Mouse (Mus musculus): ENCODE data around the gene Thap12. TPM values are rescaled to one million over a fixed set of nuclear protein-coding genes. Genes with fewer than 3 reads are reported as not detected.
A peak's percentile ranks its signal among the peaks of the same experiment; 100 is the strongest.

The Thap12 gene
- total RNA-seq (2012; rRNA removed) (29.6 and 37.4 TPM in 2 replicates), total RNA-seq (2014; rRNA removed) (92.9 and 102 TPM in 2 replicates), polyA plus RNA-seq (2012; ENCODE audit: insufficient read length, low read depth) (60.7 and 70.1 TPM in 2 replicates)

GRCm38 (mm10) chr7:98702283-98703240, at the start of gene Thap12:
TSS of gene Thap12 (plus strand) at chr7:98703103.
- TF ChIP-seq NELFE (IDR thresholded peaks at IDR 0.05; ENCODE audit: low read depth, low read length), result peak; percentile 92
- TF ChIP-seq SIN3A (IDR thresholded peaks at IDR 0.05; ENCODE audit: low read length), result peak; percentile 82
- peak; percentile 81 for TF ChIP-seq POLR2AphosphoS2 (IDR thresholded peaks at IDR 0.05; ENCODE audit: low read depth, low read length)
- peak; percentile 78 for TF ChIP-seq ZMIZ1 (IDR thresholded peaks at IDR 0.05; ENCODE audit: low read depth, low read length)
- no peak for TF ChIP-seq ZNF384 (IDR thresholded peaks at IDR 0.05; ENCODE audit: low read depth, low read length)
- TF ChIP-seq ELF1 (IDR thresholded peaks at IDR 0.05; ENCODE audit: low read depth, low read length), result peak; percentile 57; the same call in 1 of the 2 replicates
- no peak for TF ChIP-seq JUND (conservative IDR thresholded peaks at IDR 0.05; ENCODE audit: low read depth, low read length)
- peak; percentile 40 for TF ChIP-seq BHLHE40 (IDR thresholded peaks at IDR 0.05; ENCODE audit: low read depth, low read length)
- TF ChIP-seq MXI1 (IDR thresholded peaks at IDR 0.05; ENCODE audit: low read depth, low read length), result peak; percentile 78
- TF ChIP-seq CHD1 (IDR thresholded peaks at IDR 0.05; ENCODE audit: low read depth, low read length), result peak; percentile 86; the same call in 1 of the 2 replicates
- peak in 1 of 2 experiments; percentile 67; a peak in 2 of 4 replicates for TF ChIP-seq CTCF (conservative IDR thresholded peaks at IDR 0.05 in 1 of 2, IDR thresholded peaks at IDR 0.05 in 1 of 2; ENCODE audit: low read depth in 2 of 2, low read length in 2 of 2)
- peak; percentile 75 for TF ChIP-seq MAZ (IDR thresholded peaks at IDR 0.05; ENCODE audit: low read depth, low read length)
- TF ChIP-seq ETS1 (conservative IDR thresholded peaks at IDR 0.05; ENCODE audit: low read depth, low read length), result no peak
- peak; percentile 81 for TF ChIP-seq TBP (conservative IDR thresholded peaks at IDR 0.05; ENCODE audit: low read depth, low read length)
- no peak; the same call in 1 of the 2 replicates for TF ChIP-seq MEF2A (IDR thresholded peaks at IDR 0.05; ENCODE audit: borderline replicate concordance, low read depth, low read length)
- no peak for TF ChIP-seq MAFK (IDR thresholded peaks at IDR 0.05; ENCODE audit: insufficient replicate concordance, low read length)
- TF ChIP-seq KAT2A (IDR thresholded peaks at IDR 0.05; ENCODE audit: insufficient replicate concordance, low read length), result no peak
- TF ChIP-seq MYC (IDR thresholded peaks at IDR 0.05; ENCODE audit: low read depth, low read length), result peak; percentile 70; the same call in 1 of the 2 replicates
- peak; percentile 93 for TF ChIP-seq POLR2A (IDR thresholded peaks at IDR 0.05; ENCODE audit: low read depth, low read length)
- TF ChIP-seq NRF1 (IDR thresholded peaks at IDR 0.05; ENCODE audit: low read depth, low read length), result peak; percentile 98
- no peak for TF ChIP-seq RCOR1 (conservative IDR thresholded peaks at IDR 0.05; ENCODE audit: low read depth, low read length)
- no peak for TF ChIP-seq JUN (IDR thresholded peaks at IDR 0.05; ENCODE audit: insufficient read depth, low read depth, low read length)
- no peak for TF ChIP-seq USF1 (IDR thresholded peaks at IDR 0.05; ENCODE audit: low read depth, low read length)
- no peak for TF ChIP-seq USF2 (conservative IDR thresholded peaks at IDR 0.05; ENCODE audit: low read depth, low read length)
- no peak for TF ChIP-seq ZC3H11A (IDR thresholded peaks at IDR 0.05; ENCODE audit: low read depth, low read length)
- TF ChIP-seq EP300 (IDR thresholded peaks at IDR 0.05; ENCODE audit: low read length), result 0 out of 2 replicates have a peak, but pooled peaks have one; percentile 12
- TF ChIP-seq TCF12 (IDR thresholded peaks at IDR 0.05; ENCODE audit: low read depth, low read length), result peak; percentile 67
- TF ChIP-seq UBTF (IDR thresholded peaks at IDR 0.05; ENCODE audit: low read depth, low read length), result peak; percentile 44; the same call in 1 of the 2 replicates
- no peak for TF ChIP-seq CHD2 (IDR thresholded peaks at IDR 0.05; ENCODE audit: low read length)
- TF ChIP-seq ZKSCAN1 (IDR thresholded peaks at IDR 0.05; ENCODE audit: borderline replicate concordance, low read depth, low read length), result no peak
- TF ChIP-seq PAX5 (IDR thresholded peaks at IDR 0.05; ENCODE audit: low read length), result no peak
- peak; percentile 34; the same call in 1 of the 2 replicates for TF ChIP-seq IRF4 (IDR thresholded peaks at IDR 0.05; ENCODE audit: low read depth, low read length)
- peak; percentile 78 for TF ChIP-seq HCFC1 (IDR thresholded peaks at IDR 0.05; ENCODE audit: low read depth, low read length)
- peak; percentile 19; the same call in 1 of the 2 replicates for TF ChIP-seq GABPA (IDR thresholded peaks at IDR 0.05; ENCODE audit: insufficient replicate concordance, low read depth, low read length)
- peak within 1 kb of the TSS; percentile 86 to 97 (median 86) for H3K4me3 ChIP-seq (replicated peaks in 1 of 3; ENCODE audit: low read depth in 2 of 3, low read length in 2 of 3, poor library complexity in 1 of 3)
- peaks cover 38% of the 10 kb centered on the region for H3K79me2 ChIP-seq (replicated peaks; ENCODE audit: control insufficient read depth, extremely low read depth, insufficient read depth, poor library complexity, severe bottlenecking)
- H3K9me3 ChIP-seq (replicated peaks; ENCODE audit: low read length), result no peaks in the 10 kb centered on the region
- H3K36me3 ChIP-seq (replicated peaks in 1 of 2; ENCODE audit: control insufficient read depth in 1 of 2, insufficient read depth in 1 of 2, low read length in 1 of 2), result peaks cover 0 to 5% of the 10 kb centered on the region in 2 experiments
- no peaks in the 10 kb centered on the region for H3K27me3 ChIP-seq (replicated peaks)
- H3K27ac ChIP-seq (ENCODE audit: insufficient read depth, low read depth), result peak within 1 kb of the TSS; percentile 77
- dilution Hi-C loops (cut with MboI; ENCODE audit: extremely low pct_ligation_motif_present, extremely low pct_unique_long_range_greater_than_20kb, low sequenced_read_pairs) (no loop called here), in situ Hi-C loops (cut with MboI; ENCODE audit: low pct_ligation_motif_present, low pct_unique_long_range_greater_than_20kb, low sequenced_read_pairs) (no loop called here)
- peak; percentile 98 for DNase-seq (ENCODE audit: extremely low read depth)
- peak within 1 kb of the TSS; percentile 72 for H3K9ac ChIP-seq (ENCODE audit: insufficient read depth, low read depth)
- H3K4me1 ChIP-seq (ENCODE audit: control insufficient read depth in 1 of 2, insufficient read depth in 2 of 2), result peaks cover 2 to 29% of the 10 kb centered on the region in 2 experiments; a peak in 1 of 4 replicates
- H3K4me2 ChIP-seq (ENCODE audit: insufficient read depth, low read depth, poor library complexity, severe bottlenecking), result peak within 1 kb of the TSS; percentile 99

Data from CH12.LX (cell line).